Mouse (Mus musculus) CH12.LX (cell line): ENCODE measurements around the gene C1qtnf9.

ENCODE experiments used
- CTCF ChIP-seq, 2 experiments: IDR thresholded peaks in 1 of 2; conservative IDR thresholded peaks in 1 of 2; 2 replicates each; pipeline ENCODE4 v1.5.1; 2011 to 2012; ENCODE audit warnings: low read depth in 2 of 2, low read length in 2 of 2, improper control_type of control experiment in 1 of 2, inconsistent platforms in 1 of 2, mild to moderate bottlenecking in 1 of 2, moderate library complexity in 1 of 2
- EP300 ChIP-seq: IDR thresholded peaks from 2 replicates; pipeline ENCODE4 v1.6.1; 2011; ENCODE audit warnings: low read length, improper control_type of control experiment
- ETS1 ChIP-seq: conservative IDR thresholded peaks from 2 replicates; pipeline ENCODE4 v1.6.1; 2012; ENCODE audit warnings: low read depth, mild to moderate bottlenecking, inconsistent platforms, low read length, improper control_type of control experiment, moderate library complexity
- HCFC1 ChIP-seq: IDR thresholded peaks from 2 replicates; pipeline ENCODE4 v1.6.1; 2012; ENCODE audit warnings: low read depth, mild to moderate bottlenecking, inconsistent platforms, low read length, improper control_type of control experiment
- MAFK ChIP-seq: IDR thresholded peaks from 2 replicates; pipeline ENCODE4 v1.6.1; 2011; ENCODE audit warnings: low read length, improper control_type of control experiment; ENCODE audit not compliant: insufficient replicate concordance
- MEF2A ChIP-seq: IDR thresholded peaks from 2 replicates; pipeline ENCODE4 v1.6.1; 2014; ENCODE audit warnings: low read depth, mild to moderate bottlenecking, inconsistent platforms, low read length, improper control_type of control experiment, borderline replicate concordance
- POLR2A ChIP-seq: IDR thresholded peaks from 2 replicates; pipeline ENCODE4 v1.6.1; 2011; ENCODE audit warnings: low read depth, mild to moderate bottlenecking, improper control_type of control experiment, low read length
- POLR2AphosphoS2 ChIP-seq: IDR thresholded peaks from 2 replicates; pipeline ENCODE4 v1.6.1; 2011; ENCODE audit warnings: low read depth, low read length, improper control_type of control experiment
- SMC3 ChIP-seq: IDR thresholded peaks from 2 replicates; pipeline ENCODE4 v1.6.1; 2011; ENCODE audit warnings: low read depth, low read length, improper control_type of control experiment
- TCF12 ChIP-seq: IDR thresholded peaks from 2 replicates; pipeline ENCODE4 v1.6.1; 2014; ENCODE audit warnings: low read depth, mild to moderate bottlenecking, inconsistent platforms, low read length, improper control_type of control experiment
- UBTF ChIP-seq: IDR thresholded peaks from 2 replicates; pipeline ENCODE4 v1.6.1; 2012; ENCODE audit warnings: low read depth, mild to moderate bottlenecking, inconsistent platforms, low read length, improper control_type of control experiment, moderate library complexity

GRCm38 (mm10) chr14:60741033-60741432 is 26.9 kb upstream of the C1qtnf9 start:
- TF ChIP-seq POLR2A (no peak), MEF2A (no peak), EP300 (no peak), CTCF (conservative IDR thresholded peaks at IDR 0.05 in 1 of 2, IDR thresholded peaks at IDR 0.05 in 1 of 2; ENCODE audit: low read depth in 2 of 2, low read length in 2 of 2) (no peak), TCF12 (no peak), POLR2AphosphoS2 (no peak), SMC3 (no peak), MAFK (no peak), ETS1 (no peak), HCFC1 (no peak), UBTF (no peak)
